Mouse (Mus musculus) heart, adult 2 months (tissue): Measurements from ENCODE around the gene Gys2.

ENCODE experiments used
- CTCF ChIP-seq: fragments of 200-600 bp; IDR thresholded peaks from 2 replicates; pipeline ENCODE4 v1.8.1; 2022; ENCODE audit warnings: antibody characterized with exemption, mild to moderate bottlenecking, moderate library complexity
- EP300 ChIP-seq: fragments of 200-500 bp; IDR thresholded peaks from 2 replicates; pipeline ENCODE4 v1.6.1; 2011; ENCODE audit warnings: low read depth, low read length, control low read depth; ENCODE audit not compliant: insufficient read depth
- POLR2A ChIP-seq: fragments of 200-500 bp; IDR thresholded peaks from 2 replicates; pipeline ENCODE4 v1.6.1; 2011; ENCODE audit warnings: mild to moderate bottlenecking, low read depth, low read length, control low read depth; ENCODE audit not compliant: insufficient read depth

- TF ChIP-seq CTCF (peak; percentile 44), POLR2A (no peak), EP300 (no peak)
These were observed 3.3 kb downstream of the Gys2 start for GRCm38 (mm10) chr6:142469602-142470001.
